Mouse (Mus musculus) large intestine, adult 2 months (tissue): ENCODE results near the gene Mfng. TPM values are rescaled to one million over a fixed set of nuclear protein-coding genes. Genes with fewer than 3 reads are reported as not detected.

Source experiments
- DNase-seq: peaks from one replicate; pipeline ENCODE4 v3.0.0-alpha.2; 2012; ENCODE audit warnings: low read depth, low spot score
- WGBS: fragments of 180-500 bp; shearing (Covaris S2); methylation state at CpG from one replicate; pipeline ENCODE4 v1.1.7; 2018; 5-methylcytosine and 5-hydroxymethylcytosine counted together
- polyA plus RNA-seq: library from polyadenylated mRNA; depleted of rRNA; stranded (reverse); fragments of >200 nt; gene quantifications from 2 replicates; pipeline ENCODE4 v1.2.3, GENCODE M21; 2012

Mfng gene
- polyA plus RNA-seq, 1 experiment = 8.6 TPM

- no peak for DNase-seq
- WGBS = 82% methylated on average over 13 of the region's 13 CpGs
Observed at GRCm38 (mm10) chr15:78789721-78790323, 16.5 kb upstream of the Mfng start.

- 68% methylated on average over 3 of the region's 3 CpGs for WGBS
Observed at GRCm38 (mm10) chr15:78788042-78788441, 14.8 kb upstream of the Mfng start.

GRCm38 (mm10) chr15:78787287-78787856 lies 14.1 kb upstream of the Mfng start:
- WGBS = 36% methylated on average over 9 of the region's 9 CpGs
- DNase-seq = no peak

More at GRCm38 (mm10) chr15:78788042-78788441, 14.8 kb upstream of the Mfng start:
- DNase-seq = no peak

GRCm38 (mm10) chr15:78786411-78786818 lies 13.1 kb upstream of the Mfng start:
- 57% methylated on average over 9 of the region's 9 CpGs for WGBS
- no peak for DNase-seq

- no peak for DNase-seq
- 35% methylated on average over 7 of the region's 7 CpGs for WGBS
Observed at GRCm38 (mm10) chr15:78785961-78786360, 12.7 kb upstream of the Mfng start.

GRCm38 (mm10) chr15:78785258-78785657 lies 12.0 kb upstream of the Mfng start:
- 83% methylated on average over 7 of the region's 7 CpGs for WGBS
- DNase-seq = no peak

- WGBS = 77% methylated on average over 5 of the region's 5 CpGs
- no peak for DNase-seq
Observed at GRCm38 (mm10) chr15:78784520-78784919, 11.2 kb upstream of the Mfng start.

- WGBS = 78% methylated on average over 14 of the region's 14 CpGs
- DNase-seq = no peak
Observed at GRCm38 (mm10) chr15:78782348-78783103, 9.3 kb upstream of the Mfng start.

DNA sequence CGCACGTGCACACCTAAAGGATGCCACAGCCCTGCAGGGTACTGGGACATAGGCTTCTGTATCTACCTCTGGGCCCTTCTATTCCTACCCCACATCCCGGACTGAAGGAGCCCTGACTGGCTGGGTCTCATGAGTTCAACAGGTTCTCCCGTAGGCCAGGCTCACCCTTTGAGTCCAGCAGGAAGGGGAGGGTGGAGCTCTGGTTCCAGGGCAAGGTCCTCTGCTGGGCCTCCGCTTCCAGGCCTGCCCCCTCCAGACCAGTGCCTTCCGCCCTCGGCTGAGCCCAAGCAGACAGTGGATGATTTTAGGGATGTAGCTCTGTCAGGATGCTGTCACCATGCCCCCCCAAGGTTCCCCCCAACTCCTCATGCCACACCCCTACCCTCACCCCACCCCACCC lies 7.6 kb upstream of the Mfng start:
- DNase-seq = no peak
- 71% methylated on average over 7 of the region's 7 CpGs for WGBS

DNA sequence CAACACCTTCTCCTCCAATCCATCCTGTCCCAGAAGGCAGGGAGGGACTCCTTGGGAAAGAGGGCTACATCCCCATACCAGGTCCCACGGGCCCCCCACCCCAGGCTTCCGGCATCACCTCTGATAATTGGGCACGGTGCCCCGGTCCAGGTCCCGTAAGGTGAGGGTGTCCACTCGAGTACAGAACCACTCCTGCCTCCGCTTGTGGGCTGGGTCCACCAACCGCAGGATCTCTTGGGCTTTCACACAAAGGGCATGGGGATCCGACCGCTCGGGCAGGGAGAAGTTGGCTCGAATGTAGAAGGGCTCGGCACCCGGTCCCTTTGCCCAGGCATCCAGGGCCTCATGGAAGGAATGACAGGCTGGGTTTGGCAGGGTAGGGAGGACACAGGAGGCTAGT lies 7.1 kb upstream of the Mfng start:
- DNase-seq = no peak
- 92% methylated on average over 14 of the region's 14 CpGs for WGBS

DNA sequence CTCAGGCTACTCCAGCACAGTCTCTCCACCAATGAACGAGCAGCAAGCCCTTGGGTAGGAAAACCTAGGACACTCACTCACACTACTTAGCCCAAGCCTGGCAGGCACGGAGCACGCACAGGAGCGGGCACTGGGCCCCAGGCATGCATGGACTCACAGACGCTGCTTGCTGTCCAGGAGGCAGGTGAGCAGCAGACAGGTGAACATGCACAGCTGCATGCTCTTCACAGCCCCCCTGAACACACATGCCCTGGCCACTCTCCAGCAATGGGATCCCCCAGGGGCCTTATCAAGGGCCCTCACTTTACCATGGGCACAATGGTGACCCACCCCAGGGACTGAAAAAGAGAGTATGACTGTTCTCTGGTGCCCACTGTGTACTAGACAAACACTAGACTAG lies 6.4 kb upstream of the Mfng start:
- 92% methylated on average over 5 of the region's 5 CpGs for WGBS
- DNase-seq = no peak

DNA sequence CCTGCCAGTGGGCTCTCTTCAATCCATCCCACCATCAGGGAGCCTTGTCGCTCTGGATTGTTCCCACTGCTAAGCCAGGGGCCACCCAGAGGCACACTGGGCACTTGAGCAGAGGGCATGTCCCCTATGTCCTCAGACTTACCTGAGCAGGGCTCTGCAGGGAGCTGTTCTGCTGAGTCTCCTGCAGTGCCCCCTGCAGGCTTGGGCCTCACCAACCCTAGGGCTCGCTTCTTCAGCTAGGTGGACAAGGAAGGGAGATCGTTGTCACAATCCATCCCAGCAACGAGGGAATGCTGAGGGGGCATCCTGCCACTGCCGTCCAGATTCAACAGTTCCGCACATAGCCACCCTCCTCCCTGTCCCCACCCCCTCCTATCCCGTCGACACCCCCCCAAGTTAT lies 6.0 kb upstream of the Mfng start:
- 76% methylated on average over 8 of the region's 8 CpGs for WGBS
- no peak for DNase-seq

GRCm38 (mm10) chr15:78778077-78778870 lies 5.0 kb upstream of the Mfng start:
- DNase-seq = peak; percentile 68
- 54% methylated on average over 14 of the region's 15 CpGs for WGBS

DNA sequence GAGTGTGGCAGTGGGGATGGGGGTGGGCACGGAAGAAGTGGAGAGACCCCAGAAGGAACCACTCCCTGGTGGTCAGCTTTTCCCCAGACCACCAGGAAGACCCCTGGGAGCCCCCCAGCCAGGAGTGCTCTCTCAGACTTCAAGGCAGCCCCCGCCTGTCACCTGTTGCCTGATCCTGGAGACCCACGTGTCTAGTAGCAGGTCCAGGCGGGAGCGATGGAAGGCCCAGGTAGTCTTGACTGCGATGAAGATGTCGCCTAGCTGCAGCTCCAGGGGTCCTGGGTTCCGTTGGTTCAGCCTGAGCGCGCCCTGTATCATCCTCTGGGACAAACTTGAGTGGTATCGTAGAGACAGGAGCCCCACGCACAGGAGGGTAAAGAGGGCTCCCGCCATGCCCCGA lies 419 bp downstream of the Mfng start:
- WGBS = 51% methylated on average over 14 of the region's 14 CpGs
- no peak for DNase-seq

- WGBS = 54% methylated on average over 4 of the region's 4 CpGs
Observed at GRCm38 (mm10) chr15:78772368-78772763, 909 bp downstream of the Mfng start.

DNA sequence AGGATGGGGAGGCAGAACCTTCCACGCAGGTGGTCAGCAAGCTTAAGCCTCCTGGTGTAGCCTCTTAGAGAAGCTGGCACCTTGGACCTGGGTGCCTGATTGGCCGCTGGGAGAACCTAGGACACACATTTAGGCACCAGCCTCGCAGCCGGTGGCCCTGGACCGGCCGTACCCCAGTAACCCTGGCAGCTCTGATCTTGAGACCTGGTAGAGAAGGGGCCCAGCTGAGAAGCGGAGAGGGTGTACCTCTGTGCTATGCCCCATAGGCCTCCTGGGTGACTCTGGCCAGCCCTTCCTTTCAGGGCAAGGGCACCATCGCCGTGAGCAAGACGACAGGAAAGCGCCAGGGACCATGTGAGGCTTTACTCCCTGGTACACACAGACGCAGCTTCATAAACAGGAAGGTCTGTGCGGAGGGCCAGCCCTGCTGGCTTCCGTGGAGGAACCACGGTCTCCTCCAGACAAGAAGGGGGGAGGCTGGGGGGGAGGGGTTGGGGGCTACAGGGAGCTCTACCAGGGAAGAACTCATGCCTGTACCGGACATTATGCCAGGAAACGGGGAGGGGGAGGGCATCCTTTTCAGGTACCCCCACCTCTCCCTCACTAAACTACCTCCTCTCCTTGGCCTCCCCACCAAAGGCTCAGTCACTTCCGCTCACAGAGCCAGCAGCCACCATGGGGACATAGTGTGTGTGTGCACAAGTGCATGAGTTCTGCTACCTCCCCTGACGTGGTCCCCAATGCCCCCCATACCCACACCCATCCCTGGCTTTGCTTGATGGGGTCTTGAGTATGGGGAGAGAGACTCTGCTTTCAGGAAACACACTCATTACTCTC lies 1.5 kb downstream of the Mfng start:
- 68% methylated on average over 19 of the region's 19 CpGs for WGBS
- no peak for DNase-seq

More at GRCm38 (mm10) chr15:78772368-78772763, 909 bp downstream of the Mfng start:
- no peak for DNase-seq

DNA sequence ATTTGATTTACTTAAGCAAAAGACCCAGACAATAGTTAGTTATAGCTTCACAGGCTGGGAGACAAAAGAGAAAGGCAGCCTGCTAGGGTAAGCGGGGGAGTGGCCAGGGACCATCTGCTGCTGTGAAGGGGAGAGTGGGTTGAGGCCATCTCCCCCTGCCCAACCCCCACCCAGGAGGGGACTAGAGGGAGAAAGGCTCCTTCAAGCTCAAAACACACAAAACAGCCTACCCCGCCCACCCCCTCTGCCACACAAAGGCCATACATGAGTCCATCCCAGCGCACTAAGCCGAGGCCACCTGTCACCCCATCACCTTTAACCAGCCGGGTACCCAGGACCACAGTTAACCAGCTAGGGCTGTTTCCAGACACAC lies 2.3 kb downstream of the Mfng start:
- WGBS = 60% methylated on average over 5 of the region's 5 CpGs
- no peak for DNase-seq

- WGBS = 59% methylated on average over 9 of the region's 9 CpGs
Observed at GRCm38 (mm10) chr15:78770234-78770982, 2.9 kb downstream of the Mfng start.

GRCm38 (mm10) chr15:78769064-78769463 lies 4.2 kb downstream of the Mfng start:
- DNase-seq = no peak

More at GRCm38 (mm10) chr15:78770234-78770982, 2.9 kb downstream of the Mfng start:
- DNase-seq = no peak

More at GRCm38 (mm10) chr15:78769064-78769463, 4.2 kb downstream of the Mfng start:
- WGBS = 88% methylated on average over 4 of the region's 4 CpGs
